Mouse (Mus musculus): Measurements from ENCODE around the gene Gpn2. TPM values are rescaled to one million over a fixed set of nuclear protein-coding genes. Genes with fewer than 3 reads are reported as not detected.

The Gpn2 gene
- polyA plus RNA-seq, 1 experiment, result 32.2 TPM

- H3ac ChIP-seq (ENCODE audit: control insufficient read depth, insufficient read length), result no peak overlapping the region
- no peaks in the 10 kb centered on the region for H3K36me3 ChIP-seq (ENCODE audit: control insufficient read depth, insufficient read depth)
- H3K27me3 ChIP-seq (ENCODE audit: control insufficient read depth, insufficient read depth, insufficient read length), result no peaks in the 10 kb centered on the region
- H3K4me3 ChIP-seq, result no peak overlapping the region
- no peak overlapping the region for H3K4me2 ChIP-seq (ENCODE audit: low read depth)
- no peak for TF ChIP-seq CEBPB (IDR thresholded peaks at IDR 0.05; ENCODE audit: insufficient read depth, poor library complexity, severe bottlenecking)
- TF ChIP-seq MYOG (IDR thresholded peaks at IDR 0.05; ENCODE audit: control insufficient read depth in 1 of 3, insufficient read depth in 1 of 3, insufficient read length in 2 of 3, low read depth in 2 of 3), result no peak
- TF ChIP-seq POLR2AphosphoS2 (IDR thresholded peaks at IDR 0.05; ENCODE audit: insufficient read length, low read depth), result no peak
- TF ChIP-seq POLR2A (IDR thresholded peaks at IDR 0.05; ENCODE audit: insufficient read length, low read depth), result no peak
- no peak for TF ChIP-seq MAX (IDR thresholded peaks at IDR 0.05; ENCODE audit: low read depth)
- TF ChIP-seq E2F4 (IDR thresholded peaks at IDR 0.05; ENCODE audit: insufficient read depth), result no peak
- TF ChIP-seq TCF12 (IDR thresholded peaks at IDR 0.05; ENCODE audit: insufficient read depth, poor library complexity, severe bottlenecking), result no peak
- no peak for TF ChIP-seq TCF3 (IDR thresholded peaks at IDR 0.05; ENCODE audit: insufficient read length, low read depth)
- TF ChIP-seq USF1 (IDR thresholded peaks at IDR 0.05; ENCODE audit: low read depth), result no peak
- TF ChIP-seq MYOD1 (IDR thresholded peaks at IDR 0.05; ENCODE audit: control insufficient read depth in 1 of 3, insufficient read length in 2 of 3, low read depth in 2 of 3), result no peak
- TF ChIP-seq REST (IDR thresholded peaks at IDR 0.05; ENCODE audit: insufficient read depth, insufficient read length), result no peak
- TF ChIP-seq SRF (IDR thresholded peaks at IDR 0.05; ENCODE audit: control insufficient read depth, insufficient read length, low read depth), result no peak
- H3K79me2 ChIP-seq (ENCODE audit: control insufficient read depth, insufficient read depth), result no peaks in the 10 kb centered on the region
These were observed 33.8 kb downstream of the Gpn2 start for GRCm38 (mm10) chr4:133617936-133618335.

GRCm38 (mm10) chr4:133619473-133620136 is 35.4 kb downstream of the Gpn2 start:
- no peaks in the 10 kb centered on the region for H3K36me3 ChIP-seq (ENCODE audit: control insufficient read depth, insufficient read depth)
- no peak overlapping the region for H3K4me3 ChIP-seq
- H3K27me3 ChIP-seq (ENCODE audit: control insufficient read depth, insufficient read depth, insufficient read length), result no peaks in the 10 kb centered on the region
- no peak overlapping the region for H3ac ChIP-seq (ENCODE audit: control insufficient read depth, insufficient read length)
- H3K4me2 ChIP-seq (ENCODE audit: low read depth), result no peak overlapping the region
- no peaks in the 10 kb centered on the region for H3K79me2 ChIP-seq (ENCODE audit: control insufficient read depth, insufficient read depth)
- TF ChIP-seq TCF3 (IDR thresholded peaks at IDR 0.05; ENCODE audit: insufficient read length, low read depth) (no peak), CEBPB (IDR thresholded peaks at IDR 0.05; ENCODE audit: insufficient read depth, poor library complexity, severe bottlenecking) (no peak), MYOG (IDR thresholded peaks at IDR 0.05; ENCODE audit: control insufficient read depth in 1 of 3, insufficient read depth in 1 of 3, insufficient read length in 2 of 3, low read depth in 2 of 3) (no peak), USF1 (IDR thresholded peaks at IDR 0.05; ENCODE audit: low read depth) (no peak)

DNA sequence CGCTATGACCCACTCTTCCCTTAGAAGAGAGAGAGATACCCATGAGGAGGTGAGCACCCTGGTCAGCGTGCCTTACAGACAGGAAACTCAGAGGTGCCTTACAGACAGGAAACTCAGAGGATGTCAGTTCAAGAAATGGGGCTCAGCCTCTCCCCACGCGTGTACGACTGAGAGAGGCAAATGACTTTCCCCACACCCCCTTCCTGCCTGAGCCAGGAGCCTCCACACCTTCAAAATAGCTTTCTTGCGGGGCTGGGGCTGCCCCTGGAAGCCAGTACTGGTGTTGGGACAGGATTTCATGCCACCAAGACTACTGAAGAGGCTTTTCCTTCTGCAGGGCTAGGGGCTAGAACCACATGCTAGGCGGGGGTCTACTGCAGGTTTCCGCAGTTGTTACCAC is 36.5 kb downstream of the Gpn2 start:
- Histone ChIP-seq H3K27me3 (ENCODE audit: control insufficient read depth, insufficient read depth, insufficient read length) (no peaks in the 10 kb centered on the region), H3K4me3 (no peak overlapping the region), H3K36me3 (ENCODE audit: control insufficient read depth, insufficient read depth) (no peaks in the 10 kb centered on the region), H3K4me2 (ENCODE audit: low read depth) (no peak overlapping the region), H3ac (ENCODE audit: control insufficient read depth, insufficient read length) (no peak overlapping the region), H3K79me2 (ENCODE audit: control insufficient read depth, insufficient read depth) (no peaks in the 10 kb centered on the region)
- TF ChIP-seq SRF (IDR thresholded peaks at IDR 0.05; ENCODE audit: control insufficient read depth, insufficient read length, low read depth) (no peak), TCF3 (IDR thresholded peaks at IDR 0.05; ENCODE audit: insufficient read length, low read depth) (no peak), MAX (IDR thresholded peaks at IDR 0.05; ENCODE audit: low read depth) (no peak), POLR2A (IDR thresholded peaks at IDR 0.05; ENCODE audit: insufficient read length, low read depth) (no peak), MYOG (IDR thresholded peaks at IDR 0.05; ENCODE audit: control insufficient read depth in 1 of 3, insufficient read depth in 1 of 3, insufficient read length in 2 of 3, low read depth in 2 of 3) (no peak), USF1 (IDR thresholded peaks at IDR 0.05; ENCODE audit: low read depth) (no peak), TCF12 (IDR thresholded peaks at IDR 0.05; ENCODE audit: insufficient read depth, poor library complexity, severe bottlenecking) (no peak), REST (IDR thresholded peaks at IDR 0.05; ENCODE audit: insufficient read depth, insufficient read length) (no peak), E2F4 (IDR thresholded peaks at IDR 0.05; ENCODE audit: insufficient read depth) (no peak), POLR2AphosphoS2 (IDR thresholded peaks at IDR 0.05; ENCODE audit: insufficient read length, low read depth) (no peak), CEBPB (IDR thresholded peaks at IDR 0.05; ENCODE audit: insufficient read depth, poor library complexity, severe bottlenecking) (no peak), MYOD1 (IDR thresholded peaks at IDR 0.05; ENCODE audit: control insufficient read depth in 1 of 3, insufficient read length in 2 of 3, low read depth in 2 of 3) (no peak)

- Histone ChIP-seq H3K36me3 (ENCODE audit: control insufficient read depth, insufficient read depth) (no peaks in the 10 kb centered on the region), H3K4me3 (no peak overlapping the region), H3K4me2 (ENCODE audit: low read depth) (no peak overlapping the region), H3K79me2 (ENCODE audit: control insufficient read depth, insufficient read depth) (no peaks in the 10 kb centered on the region), H3ac (ENCODE audit: control insufficient read depth, insufficient read length) (no peak overlapping the region), H3K27me3 (ENCODE audit: control insufficient read depth, insufficient read depth, insufficient read length) (no peaks in the 10 kb centered on the region)
- no peak for TF ChIP-seq MYOG (IDR thresholded peaks at IDR 0.05; ENCODE audit: control insufficient read depth in 1 of 3, insufficient read depth in 1 of 3, insufficient read length in 2 of 3, low read depth in 2 of 3)
- TF ChIP-seq MYOD1 (IDR thresholded peaks at IDR 0.05; ENCODE audit: control insufficient read depth in 1 of 3, insufficient read length in 2 of 3, low read depth in 2 of 3), result no peak
- no peak for TF ChIP-seq CEBPB (IDR thresholded peaks at IDR 0.05; ENCODE audit: insufficient read depth, poor library complexity, severe bottlenecking)
- no peak for TF ChIP-seq MAX (IDR thresholded peaks at IDR 0.05; ENCODE audit: low read depth)
- no peak for TF ChIP-seq USF1 (IDR thresholded peaks at IDR 0.05; ENCODE audit: low read depth)
- no peak for TF ChIP-seq POLR2A (IDR thresholded peaks at IDR 0.05; ENCODE audit: insufficient read length, low read depth)
- no peak for TF ChIP-seq REST (IDR thresholded peaks at IDR 0.05; ENCODE audit: insufficient read depth, insufficient read length)
- no peak for TF ChIP-seq E2F4 (IDR thresholded peaks at IDR 0.05; ENCODE audit: insufficient read depth)
These were observed 38.1 kb downstream of the Gpn2 start for GRCm38 (mm10) chr4:133622161-133622695.

- Histone ChIP-seq H3K79me2 (ENCODE audit: control insufficient read depth, insufficient read depth) (peaks cover 17% of the 10 kb centered on the region), H3ac (ENCODE audit: control insufficient read depth, insufficient read length) (no peak overlapping the region), H3K4me2 (ENCODE audit: low read depth) (no peak overlapping the region), H3K36me3 (ENCODE audit: control insufficient read depth, insufficient read depth) (no peaks in the 10 kb centered on the region), H3K4me3 (no peak overlapping the region), H3K27me3 (ENCODE audit: control insufficient read depth, insufficient read depth, insufficient read length) (no peaks in the 10 kb centered on the region)
- TF ChIP-seq TCF12 (IDR thresholded peaks at IDR 0.05; ENCODE audit: insufficient read depth, poor library complexity, severe bottlenecking) (no peak), MAX (IDR thresholded peaks at IDR 0.05; ENCODE audit: low read depth) (no peak), CEBPB (IDR thresholded peaks at IDR 0.05; ENCODE audit: insufficient read depth, poor library complexity, severe bottlenecking) (no peak), USF1 (IDR thresholded peaks at IDR 0.05; ENCODE audit: low read depth) (no peak), SRF (IDR thresholded peaks at IDR 0.05; ENCODE audit: control insufficient read depth, insufficient read length, low read depth) (no peak), TCF3 (IDR thresholded peaks at IDR 0.05; ENCODE audit: insufficient read length, low read depth) (no peak), MYOD1 (IDR thresholded peaks at IDR 0.05; ENCODE audit: control insufficient read depth in 1 of 3, insufficient read length in 2 of 3, low read depth in 2 of 3) (no peak), REST (IDR thresholded peaks at IDR 0.05; ENCODE audit: insufficient read depth, insufficient read length) (no peak), E2F4 (IDR thresholded peaks at IDR 0.05; ENCODE audit: insufficient read depth) (no peak), POLR2AphosphoS2 (IDR thresholded peaks at IDR 0.05; ENCODE audit: insufficient read length, low read depth) (no peak), POLR2A (IDR thresholded peaks at IDR 0.05; ENCODE audit: insufficient read length, low read depth) (no peak), MYOG (IDR thresholded peaks at IDR 0.05; ENCODE audit: control insufficient read depth in 1 of 3, insufficient read depth in 1 of 3, insufficient read length in 2 of 3, low read depth in 2 of 3) (no peak)
These were observed 40.7 kb downstream of the Gpn2 start for GRCm38 (mm10) chr4:133624830-133625229.
